Mouse (Mus musculus) forebrain, embryonic 14.5 days (tissue): ENCODE results near the gene Tfr2. TPM values are rescaled to one million over a fixed set of nuclear protein-coding genes. Genes with fewer than 3 reads are reported as not detected.

Experiments
- ATAC-seq: fragments of 200-750 bp; cut with Nextera tagmentation; 2 replicates; pipeline ENCODE4 v1.8.0; 2017; ENCODE audit warnings: mild to moderate bottlenecking, moderate library complexity
- DNase-seq: peaks from one replicate; pipeline ENCODE4 v3.0.0-alpha.2; 2015; ENCODE audit warnings: low spot score
- H3K27ac ChIP-seq: fragments of 300-500 bp; sonication (generic); 2 replicates; pipeline ENCODE4 v1.5.1; 2014; ENCODE audit warnings: low read depth, mild to moderate bottlenecking, control low read depth, low read length, moderate library complexity
- H3K27me3 ChIP-seq: fragments of 300-500 bp; sonication (generic); replicated peaks from 2 replicates; pipeline ENCODE4 v1.6.1; 2014; ENCODE audit warnings: low read length, control low read depth, mixed read lengths; ENCODE audit not compliant: control insufficient read depth, insufficient read depth
- H3K36me3 ChIP-seq: fragments of 300-500 bp; sonication (generic); 2 replicates; pipeline ENCODE4 v1.6.1; 2014; ENCODE audit warnings: low read length, control low read depth; ENCODE audit not compliant: control insufficient read depth, insufficient read depth
- H3K4me1 ChIP-seq: fragments of 300-500 bp; sonication (generic); 2 replicates; pipeline ENCODE4 v1.6.1; 2014; ENCODE audit warnings: antibody characterized with exemption, low read length, control low read depth; ENCODE audit not compliant: control insufficient read depth, insufficient read depth
- H3K4me2 ChIP-seq: fragments of 300-500 bp; sonication (generic); 2 replicates; pipeline ENCODE4 v1.6.1; 2014; ENCODE audit warnings: mild to moderate bottlenecking, control low read depth, low read length
- H3K4me3 ChIP-seq: fragments of 300-500 bp; sonication (generic); 2 replicates; pipeline ENCODE4 v1.5.1; 2014; ENCODE audit warnings: low read depth, low read length, control low read depth
- H3K9ac ChIP-seq: fragments of 300-500 bp; sonication (generic); 2 replicates; pipeline ENCODE4 v1.6.1; 2014; ENCODE audit warnings: mild to moderate bottlenecking, low read length, control low read depth, moderate library complexity
- H3K9me3 ChIP-seq: fragments of 300-500 bp; sonication (generic); replicated peaks from 2 replicates; pipeline ENCODE4 v1.6.1; 2016; ENCODE audit warnings: low read length, control low read depth, mixed read lengths; ENCODE audit not compliant: control insufficient read depth
- WGBS: fragments of 180-500 bp; shearing (Covaris S2); extraction: QIAGEN DNeasy Blood & Tissue Kit; methylation state at CpG from one replicate; pipeline ENCODE4 v1.1.7; 2014; 5-methylcytosine and 5-hydroxymethylcytosine counted together
- microRNA-seq: library from miRNA; unstranded; fragments of <30 nt; microRNA quantifications from one replicate; pipeline ENCODE4, GENCODE M21; 2016
- polyA plus RNA-seq: library from polyadenylated mRNA; unstranded; fragments of >200 nt; fragmentation: Nextera tagmentation; extraction: Ambion mirVana; gene quantifications from 2 replicates; pipeline ENCODE4 v1.2.1, GENCODE M21; 2014

Tfr2 gene
- polyA plus RNA-seq, 1 experiment from 2014 or later, result 1.8 TPM

GRCm38 (mm10) chr5:137629906-137630545, 60.4 kb downstream of the Tfr2 start:
- H3K4me2 ChIP-seq, result peak overlapping the region; percentile 74
- peak overlapping the region; percentile 87 for H3K9ac ChIP-seq
- H3K27me3 ChIP-seq, result no peaks in the 10 kb centered on the region
- ATAC-seq, result no peak
- peak overlapping the region; percentile 84; the same call in 1 of the 2 replicates for H3K27ac ChIP-seq
- H3K4me3 ChIP-seq, result peak overlapping the region; percentile 93
- H3K36me3 ChIP-seq, result peaks cover 19% of the 10 kb centered on the region
- H3K9me3 ChIP-seq, result no peaks in the 10 kb centered on the region
- H3K4me1 ChIP-seq, result peaks cover 21% of the 10 kb centered on the region
- no peak for DNase-seq
- WGBS, result 23% methylated on average over 6 of the region's 6 CpGs

GRCm38 (mm10) chr5:137630602-137631001, 61.0 kb downstream of the Tfr2 start:
- Histone ChIP-seq H3K27me3 (no peaks in the 10 kb centered on the region), H3K4me3 (peak overlapping the region; percentile 93; the same call in 1 of the 2 replicates), H3K9ac (peak overlapping the region; percentile 87; the same call in 1 of the 2 replicates), H3K4me1 (peaks cover 21% of the 10 kb centered on the region), H3K4me2 (peak overlapping the region; percentile 74), H3K27ac (no peak overlapping the region), H3K36me3 (peaks cover 25% of the 10 kb centered on the region), H3K9me3 (no peaks in the 10 kb centered on the region)
- WGBS, result 70% methylated on average over 3 of the region's 3 CpGs
- ATAC-seq (no peak), DNase-seq (no peak)

DNA sequence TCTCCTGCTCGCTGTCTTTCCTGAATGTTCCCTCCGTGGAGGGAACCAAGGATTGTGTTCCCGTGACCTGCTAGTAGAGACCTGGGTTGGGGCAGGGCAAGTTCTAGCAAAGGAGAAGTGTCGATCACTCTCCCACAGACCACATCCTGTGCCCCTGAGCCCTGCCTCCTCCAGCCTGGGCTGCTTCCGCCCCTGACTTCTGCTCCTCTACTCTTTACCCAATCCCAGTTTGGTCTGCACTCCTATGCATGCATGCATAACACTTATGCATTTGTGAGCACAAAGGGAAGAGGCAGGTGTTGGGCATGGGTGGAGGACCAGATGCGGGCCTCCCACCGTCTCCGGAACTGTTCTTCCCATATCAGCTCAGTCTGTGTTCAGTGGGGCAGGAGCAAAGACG, 61.5 kb downstream of the Tfr2 start:
- 0 out of 2 replicates have a peak overlapping the region, but pooled peaks have one; percentile 93 for H3K4me3 ChIP-seq
- 80% methylated on average over 9 of the region's 9 CpGs for WGBS

DNA sequence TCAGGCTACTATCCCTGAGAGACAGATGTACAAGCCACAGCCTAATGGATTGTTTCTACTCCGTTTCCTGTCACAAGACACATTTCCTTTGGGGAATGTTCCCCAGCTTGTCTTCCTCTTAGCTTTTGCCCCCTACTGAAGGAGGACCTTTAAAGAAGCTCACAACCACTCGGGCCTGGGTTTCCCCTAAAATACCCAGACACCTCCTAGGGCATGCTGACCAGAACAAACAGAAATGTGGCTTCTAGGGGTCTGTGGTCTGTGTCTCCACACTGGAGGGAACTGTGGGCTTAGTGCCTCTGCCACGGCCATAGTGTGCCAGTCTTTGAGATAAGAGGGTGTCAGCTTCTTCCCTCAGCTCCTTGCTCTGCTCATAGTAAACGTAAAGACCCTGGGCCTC, 62.0 kb downstream of the Tfr2 start:
- H3K36me3 ChIP-seq, result peaks cover 35% of the 10 kb centered on the region
- H3K4me2 ChIP-seq, result no peak overlapping the region
- H3K4me1 ChIP-seq, result peaks cover 21% of the 10 kb centered on the region
- H3K9ac ChIP-seq, result peak overlapping the region; percentile 21
- H3K27ac ChIP-seq, result no peak overlapping the region
- H3K4me3 ChIP-seq, result no peak overlapping the region
- DNase-seq, result no peak
- H3K27me3 ChIP-seq, result no peaks in the 10 kb centered on the region
- H3K9me3 ChIP-seq, result no peaks in the 10 kb centered on the region
- 88% methylated on average over 4 of the region's 4 CpGs for WGBS
- ATAC-seq, result no peak

More for the DNA sequence above, 61.5 kb downstream of the Tfr2 start:
- Histone ChIP-seq H3K4me2 (peak overlapping the region; percentile 74; the same call in 1 of the 2 replicates), H3K27me3 (no peaks in the 10 kb centered on the region), H3K9ac (peak overlapping the region; percentile 21), H3K36me3 (peaks cover 31% of the 10 kb centered on the region), H3K4me1 (peaks cover 21% of the 10 kb centered on the region), H3K27ac (peak overlapping the region; percentile 21; the same call in 1 of the 2 replicates), H3K9me3 (no peaks in the 10 kb centered on the region)
- DNase-seq (no peak), ATAC-seq (no peak)

DNA sequence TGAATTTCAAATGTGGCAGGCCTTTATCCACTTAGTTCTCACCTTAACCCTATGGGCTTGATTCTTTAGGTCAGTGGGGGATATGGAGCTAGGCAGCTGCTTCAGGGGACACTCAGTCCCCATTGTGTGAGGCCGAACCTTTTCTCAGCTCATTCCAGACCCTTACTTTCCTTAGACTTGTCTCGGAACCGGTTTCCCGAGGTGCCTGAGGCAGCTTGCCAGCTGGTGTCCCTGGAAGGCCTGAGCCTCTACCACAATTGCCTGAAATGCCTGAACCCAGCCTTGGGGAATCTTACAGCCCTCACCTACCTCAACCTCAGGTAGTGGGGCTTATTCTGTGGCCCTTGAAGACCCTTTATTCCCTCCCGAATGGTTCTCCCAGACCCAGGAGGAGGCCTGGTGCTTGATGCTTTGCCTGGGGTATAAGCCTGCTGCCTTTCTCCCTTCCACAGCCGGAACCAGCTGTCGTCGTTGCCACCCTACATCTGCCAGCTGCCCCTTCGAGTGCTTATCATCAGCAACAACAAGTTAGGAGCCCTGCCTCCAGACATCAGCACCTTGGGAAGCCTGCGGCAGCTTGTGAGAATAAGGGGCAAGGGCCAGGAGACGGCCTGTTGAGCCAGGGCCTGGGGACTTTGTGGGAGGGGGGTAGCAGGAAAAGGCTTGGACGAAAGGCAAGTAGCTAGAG, 63.9 kb downstream of the Tfr2 start:
- no peak overlapping the region for H3K4me3 ChIP-seq
- no peak overlapping the region for H3K4me2 ChIP-seq
- H3K27ac ChIP-seq, result no peak overlapping the region
- H3K9ac ChIP-seq, result peak overlapping the region; percentile 8; the same call in 1 of the 2 replicates
- 84% methylated on average over 12 of the region's 12 CpGs for WGBS
- H3K9me3 ChIP-seq, result no peaks in the 10 kb centered on the region
- peaks cover 17% of the 10 kb centered on the region for H3K4me1 ChIP-seq
- ATAC-seq (no peak), DNase-seq (no peak)
- no peaks in the 10 kb centered on the region for H3K27me3 ChIP-seq
- H3K36me3 ChIP-seq, result peaks cover 54% of the 10 kb centered on the region

Small RNAs within 50 kb of the gene (microRNA-seq; reads per million reads assigned to microRNA genes)
- 0.66 reads per million for gene Mir6418

Other genes starting within 250 kb of the Tfr2 start
- 6.2 and 9.9 TPM in 2 replicates for gene Slc12a9, start 236.2 kb upstream of the Tfr2 start, polyA plus RNA-seq
- gene Ephb4, start 219.7 kb upstream of the Tfr2 start, polyA plus RNA-seq, result 6.2 and 8.0 TPM in 2 replicates
- 0.04 and 0.05 TPM in 2 replicates for gene Zan, start 92.8 kb upstream of the Tfr2 start, polyA plus RNA-seq
- gene Pop7, start 67.3 kb upstream of the Tfr2 start, polyA plus RNA-seq, result 81.2 and 98.0 TPM in 2 replicates
- gene Gigyf1, start 51.3 kb upstream of the Tfr2 start, polyA plus RNA-seq, result 11.5 and 13.0 TPM in 2 replicates
- not detected in 2 replicates for gene Epo, start 36.6 kb upstream of the Tfr2 start, polyA plus RNA-seq
- 598 and 644 TPM in 2 replicates for gene Gnb2, start 36.3 kb upstream of the Tfr2 start, polyA plus RNA-seq
- gene Actl6b, start 16.3 kb upstream of the Tfr2 start, polyA plus RNA-seq, result 184 and 201 TPM in 2 replicates
- gene Mospd3, start 31.2 kb downstream of the Tfr2 start, polyA plus RNA-seq, result 44.4 and 58.4 TPM in 2 replicates
- gene Pcolce, start 43.9 kb downstream of the Tfr2 start, polyA plus RNA-seq, result 10.5 and 12.3 TPM in 2 replicates
- gene Fbxo24, start 59.2 kb downstream of the Tfr2 start, polyA plus RNA-seq, result 0.10 TPM in 1 of 2 replicates, not detected in the other
- 12.3 and 12.4 TPM in 2 replicates for gene Lrch4, start 59.3 kb downstream of the Tfr2 start, polyA plus RNA-seq
- 4.6 and 6.6 TPM in 2 replicates for gene Gm20605, start 59.3 kb downstream of the Tfr2 start, polyA plus RNA-seq
- gene Sap25, start 71.5 kb downstream of the Tfr2 start, polyA plus RNA-seq, result 1.5 and 4.6 TPM in 2 replicates
- not detected in 2 replicates for gene Irs3, start 75.9 kb downstream of the Tfr2 start, polyA plus RNA-seq
- 10.4 and 11.8 TPM in 2 replicates for gene Agfg2, start 114.9 kb downstream of the Tfr2 start, polyA plus RNA-seq
- 13.8 and 14.5 TPM in 2 replicates for gene Nyap1, start 171.8 kb downstream of the Tfr2 start, polyA plus RNA-seq
- gene Tsc22d4, start 175.9 kb downstream of the Tfr2 start, polyA plus RNA-seq, result 52.3 and 62.1 TPM in 2 replicates
- 55.1 and 60.0 TPM in 2 replicates for gene Ppp1r35, start 209.0 kb downstream of the Tfr2 start, polyA plus RNA-seq
- gene Mepce, start 217.8 kb downstream of the Tfr2 start, polyA plus RNA-seq, result 13.1 and 13.2 TPM in 2 replicates
- gene Zcwpw1, start 218.0 kb downstream of the Tfr2 start, polyA plus RNA-seq, result 7.3 and 7.7 TPM in 2 replicates